Mouse (Mus musculus) heart, adult 2 months (tissue): ENCODE measurements around the gene Tfap2c.

Experiments used
- CTCF ChIP-seq: fragments of 200-600 bp; IDR thresholded peaks from 2 replicates; pipeline ENCODE4 v1.8.1; 2022; ENCODE audit warnings: antibody characterized with exemption, mild to moderate bottlenecking, moderate library complexity
- EP300 ChIP-seq: fragments of 200-500 bp; IDR thresholded peaks from 2 replicates; pipeline ENCODE4 v1.6.1; 2011; ENCODE audit warnings: low read depth, low read length, control low read depth; ENCODE audit not compliant: insufficient read depth
- POLR2A ChIP-seq: fragments of 200-500 bp; IDR thresholded peaks from 2 replicates; pipeline ENCODE4 v1.6.1; 2011; ENCODE audit warnings: mild to moderate bottlenecking, low read depth, low read length, control low read depth; ENCODE audit not compliant: insufficient read depth

GRCm38 (mm10) chr2:172502168-172502567, 47.2 kb upstream of the Tfap2c start:
- TF ChIP-seq CTCF (no peak), EP300 (no peak), POLR2A (no peak)
